Comparison of ENCODE assay signal across 14 mouse cellular contexts in genomic region chr17:73230340-73230989, GRCm38 (mm10).
DNase-seq lines count a peak whose midpoint lies in the region; ATAC-seq and TF ChIP-seq lines count a peak whose summit lies in the region.
"Had no signal": no experiment of that assay in that cellular context is flagged by ENCODE, and none has a peak within 500 bp of the region (broad histone marks: within the 10 kb centered on the region; RNA-seq: fewer than 3 reads in every experiment).

No protein-coding gene starts in this region.

- 0 out of 2 replicates have a peak overlapping the region, but pooled peaks have one; percentile 5 for H3K27ac ChIP-seq in hindbrain, embryonic 13.5 days
- no peak overlapping the region for H3K27ac ChIP-seq in hindbrain, embryonic 10.5 days
- no peak overlapping the region for H3K27ac ChIP-seq in midbrain, embryonic 14.5 days (replicated peaks; ENCODE audit: low read depth, low read length)
- H3K27ac ChIP-seq in intestine, postnatal 0 days (ENCODE audit: low read depth, low read length): no peak overlapping the region
- H3K27ac ChIP-seq: heart, embryonic 13.5 days; limb, embryonic 13.5 days had no signal

- no peak for TF ChIP-seq POLR2A in brain, embryonic 14.5 days (IDR thresholded peaks at IDR 0.05; ENCODE audit: borderline replicate concordance, extremely low read depth, insufficient read depth, insufficient read length, poor library complexity, severe bottlenecking)

- H3K9ac ChIP-seq in hindbrain, embryonic 13.5 days: no peak overlapping the region
- H3K9ac ChIP-seq in midbrain, embryonic 14.5 days (replicated peaks; ENCODE audit: low read length): no peak overlapping the region
- no peak overlapping the region for H3K9ac ChIP-seq in intestine, postnatal 0 days (ENCODE audit: low read depth, low read length)
- H3K9ac ChIP-seq: heart, embryonic 13.5 days; limb, embryonic 13.5 days had no signal

- TF ChIP-seq CTCF in brain, embryonic 14.5 days (IDR thresholded peaks at IDR 0.05; ENCODE audit: borderline replicate concordance, extremely low read depth, insufficient read depth, insufficient read length): no peak
- TF ChIP-seq CTCF in intestine, postnatal 0 days (IDR thresholded peaks at IDR 0.05; ENCODE audit: low read depth): no peak

- H3K4me2 ChIP-seq in hindbrain, embryonic 13.5 days: no peak overlapping the region
- H3K4me2 ChIP-seq in midbrain, embryonic 14.5 days (ENCODE audit: low read length): no peak overlapping the region
- no peak overlapping the region for H3K4me2 ChIP-seq in intestine, postnatal 0 days (replicated peaks; ENCODE audit: low read depth)
- H3K4me2 ChIP-seq: heart, embryonic 13.5 days; limb, embryonic 13.5 days had no signal

- ATAC-seq in hindbrain, embryonic 13.5 days (ENCODE audit: low FRiP score): peak; percentile 71
- no peak for ATAC-seq in midbrain, embryonic 14.5 days (ENCODE audit: low FRiP score, low TSS enrichment)
- ATAC-seq in intestine, postnatal 0 days: no peak

- WGBS in hindbrain, embryonic 13.5 days: 65% methylated on average over 12 of the region's 12 CpGs
- WGBS in hindbrain, embryonic 10.5 days: 82% methylated on average over 12 of the region's 12 CpGs
- 62% methylated on average over 12 of the region's 12 CpGs for WGBS in midbrain, embryonic 14.5 days
- 95% methylated on average over 12 of the region's 12 CpGs for WGBS in intestine, postnatal 0 days

- H3K27me3 ChIP-seq in hindbrain, embryonic 13.5 days: no peaks in the 10 kb centered on the region
- H3K27me3 ChIP-seq in hindbrain, embryonic 10.5 days (ENCODE audit: insufficient read depth, poor library complexity, severe bottlenecking): no peaks in the 10 kb centered on the region
- H3K27me3 ChIP-seq in midbrain, embryonic 14.5 days (ENCODE audit: control insufficient read depth, insufficient read depth, low read length): no peaks in the 10 kb centered on the region
- no peaks in the 10 kb centered on the region for H3K27me3 ChIP-seq in intestine, postnatal 0 days (replicated peaks; ENCODE audit: control insufficient read depth, insufficient read depth, low read length)
- H3K27me3 ChIP-seq: heart, embryonic 13.5 days; limb, embryonic 13.5 days had no signal

- H3K4me1 ChIP-seq in hindbrain, embryonic 13.5 days (replicated peaks): peaks cover 19% of the 10 kb centered on the region
- peaks cover 9% of the 10 kb centered on the region for H3K4me1 ChIP-seq in hindbrain, embryonic 10.5 days (replicated peaks)
- peaks cover 11% of the 10 kb centered on the region for H3K4me1 ChIP-seq in midbrain, embryonic 14.5 days (ENCODE audit: control insufficient read depth, insufficient read depth, low read length)
- H3K4me1 ChIP-seq in intestine, postnatal 0 days (replicated peaks; ENCODE audit: control insufficient read depth, insufficient read depth, low read length): peaks cover 4% of the 10 kb centered on the region

- no peak for DNase-seq in hindbrain, embryonic 10.5 days (ENCODE audit: low spot score)
- peak; percentile 70 for DNase-seq in R1 (ENCODE audit: low read depth, low spot score)
- peak; percentile 75 for DNase-seq in brain, embryonic 14.5 days (ENCODE audit: low read depth)
- DNase-seq in midbrain, embryonic 14.5 days: peak; percentile 51
- DNase-seq in spleen, postnatal 10 days (ENCODE audit: low spot score in 2 of 2): no peak
- DNase-seq in ovary, postnatal 10 days (ENCODE audit: low spot score): no peak
- DNase-seq: cerebellum, postnatal 25 days; kidney, adult 2 months; lung, adult 2 months; thymus, adult 2 months had no signal

- H3K36me3 ChIP-seq in hindbrain, embryonic 13.5 days: no peaks in the 10 kb centered on the region
- H3K36me3 ChIP-seq in hindbrain, embryonic 10.5 days: no peaks in the 10 kb centered on the region
- no peaks in the 10 kb centered on the region for H3K36me3 ChIP-seq in midbrain, embryonic 14.5 days (ENCODE audit: control insufficient read depth, insufficient read depth, low read length)
- no peaks in the 10 kb centered on the region; the same call in 1 of the 2 replicates for H3K36me3 ChIP-seq in intestine, postnatal 0 days (ENCODE audit: control insufficient read depth, insufficient read depth)
- H3K36me3 ChIP-seq: limb, embryonic 13.5 days had no signal

- no peaks in the 10 kb centered on the region for H3K9me3 ChIP-seq in hindbrain, embryonic 13.5 days
- H3K9me3 ChIP-seq in hindbrain, embryonic 10.5 days: no peaks in the 10 kb centered on the region
- H3K9me3 ChIP-seq in midbrain, embryonic 14.5 days (ENCODE audit: control insufficient read depth, low read length): no peaks in the 10 kb centered on the region
- H3K9me3 ChIP-seq in intestine, postnatal 0 days (ENCODE audit: control insufficient read depth): no peaks in the 10 kb centered on the region
- H3K9me3 ChIP-seq: heart, embryonic 13.5 days; limb, embryonic 13.5 days had no signal

- no peak overlapping the region for H3K4me3 ChIP-seq in hindbrain, embryonic 13.5 days
- H3K4me3 ChIP-seq in hindbrain, embryonic 10.5 days: no peak overlapping the region
- no peak overlapping the region for H3K4me3 ChIP-seq in midbrain, embryonic 14.5 days (replicated peaks; ENCODE audit: low read depth, low read length)
- H3K4me3 ChIP-seq in intestine, postnatal 0 days (ENCODE audit: low read depth, low read length): no peak overlapping the region
- H3K4me3 ChIP-seq: heart, embryonic 13.5 days; limb, embryonic 13.5 days had no signal

Comparison
In these comparisons a context has a peak if more than half of its experiments do, and no peak if none do; other contexts are left out.
1. DNase-seq: peak in R1 (single experiment), brain, embryonic 14.5 days (single experiment) and midbrain, embryonic 14.5 days (single experiment); none in hindbrain, embryonic 10.5 days (single experiment), spleen, postnatal 10 days (0 of 2) and ovary, postnatal 10 days (single experiment).